Mouse (Mus musculus) cerebellum, adult 8-10 months (tissue): Measurements from ENCODE around the gene Rab5c.
A peak's percentile ranks its signal among the peaks of the same experiment; 100 is the strongest.

Experiments
- DNase-seq: peaks from one replicate; pipeline ENCODE4 v3.0.0; 2022

The Rab5c gene

GRCm38 (mm10) chr11:100750127-100750526 is 12.1 kb upstream of the Rab5c start:
- DNase-seq, result no peak

GRCm38 (mm10) chr11:100749469-100749868 is 11.5 kb upstream of the Rab5c start:
- DNase-seq, result no peak

GRCm38 (mm10) chr11:100748620-100749019 is 10.6 kb upstream of the Rab5c start:
- DNase-seq, result no peak

- no peak for DNase-seq
Observed at GRCm38 (mm10) chr11:100747114-100747513, 9.1 kb upstream of the Rab5c start.

- no peak for DNase-seq
Observed at GRCm38 (mm10) chr11:100746546-100746945, 8.5 kb upstream of the Rab5c start.

GRCm38 (mm10) chr11:100745085-100745484 is 7.1 kb upstream of the Rab5c start:
- DNase-seq, result peak; percentile 62

- no peak for DNase-seq
Observed at GRCm38 (mm10) chr11:100741348-100741747, 3.3 kb upstream of the Rab5c start.

- DNase-seq, result no peak
Observed at GRCm38 (mm10) chr11:100738749-100739148, 734 bp upstream of the Rab5c start.

- DNase-seq, result no peak
Observed at GRCm38 (mm10) chr11:100737105-100737733, 796 bp downstream of the Rab5c start.

GRCm38 (mm10) chr11:100736746-100737080 is 1.3 kb downstream of the Rab5c start:
- no peak for DNase-seq

GRCm38 (mm10) chr11:100735954-100736745 is 1.9 kb downstream of the Rab5c start:
- DNase-seq, result no peak

GRCm38 (mm10) chr11:100735134-100735865 is 2.7 kb downstream of the Rab5c start:
- DNase-seq, result no peak

- no peak for DNase-seq
Observed at GRCm38 (mm10) chr11:100730477-100731205, 7.4 kb downstream of the Rab5c start.

GRCm38 (mm10) chr11:100729976-100730375 is 8.0 kb downstream of the Rab5c start:
- no peak for DNase-seq

GRCm38 (mm10) chr11:100728601-100729000 is 9.4 kb downstream of the Rab5c start:
- DNase-seq, result no peak

- DNase-seq, result no peak
Observed at GRCm38 (mm10) chr11:100727201-100727600, 10.8 kb downstream of the Rab5c start.

- no peak for DNase-seq
Observed at GRCm38 (mm10) chr11:100724919-100725512, 13.0 kb downstream of the Rab5c start.

GRCm38 (mm10) chr11:100722493-100723028 is 15.5 kb downstream of the Rab5c start:
- no peak for DNase-seq

GRCm38 (mm10) chr11:100721776-100722492 is 16.1 kb downstream of the Rab5c start:
- DNase-seq, result no peak

GRCm38 (mm10) chr11:100721254-100721653 is 16.8 kb downstream of the Rab5c start:
- DNase-seq, result no peak

- no peak for DNase-seq
Observed at GRCm38 (mm10) chr11:100720345-100720744, 17.7 kb downstream of the Rab5c start.

GRCm38 (mm10) chr11:100719893-100720292 is 18.1 kb downstream of the Rab5c start:
- DNase-seq, result no peak
